Mouse (Mus musculus) C2C12 (cell line): ENCODE measurements around the gene Ralb.

ENCODE experiments used
- CTCF ChIP-seq: IDR thresholded peaks from one replicate; pipeline ENCODE4 v1.5.1; 2011; ENCODE audit not compliant: control insufficient read depth, insufficient read depth, insufficient read length
- FOSL1 ChIP-seq: IDR thresholded peaks from one replicate; pipeline ENCODE4 v1.8.0; 2011; ENCODE audit warnings: mild to moderate bottlenecking, low read length; ENCODE audit not compliant: poor library complexity, insufficient read depth, severe bottlenecking
- MAX ChIP-seq: IDR thresholded peaks from one replicate; pipeline ENCODE4 v1.6.1; 2011; ENCODE audit warnings: mild to moderate bottlenecking, control low read depth

GRCm38 (mm10) chr1:119460062-119460461 lies 44.5 kb downstream of the Ralb start:
- TF ChIP-seq CTCF (no peak), MAX (no peak), FOSL1 (no peak)
